Mouse (Mus musculus) liver, postnatal 0 days (tissue): ENCODE results near the gene Mettl26. TPM values are rescaled to one million over a fixed set of nuclear protein-coding genes. Genes with fewer than 3 reads are reported as not detected.

Experiments
- ATAC-seq: fragments of 200-750 bp; cut with Nextera tagmentation; 2 replicates; pipeline ENCODE4 v1.8.0; 2017; ENCODE audit warnings: mild to moderate bottlenecking, moderate library complexity
- DNase-seq: peaks from one replicate; pipeline ENCODE4 v3.0.0-alpha.2; 2016
- H3K27ac ChIP-seq: fragments of 300-500 bp; sonication (generic); 2 replicates; pipeline ENCODE4 v1.5.1; 2014; ENCODE audit warnings: antibody characterized with exemption, moderate library complexity, mild to moderate bottlenecking, low read depth
- H3K27me3 ChIP-seq: fragments of 300-500 bp; sonication (generic); 2 replicates; pipeline ENCODE4 v1.6.1; 2014; ENCODE audit warnings: low read length, control low read depth, mixed read lengths; ENCODE audit not compliant: insufficient read depth
- H3K36me3 ChIP-seq: fragments of 300-500 bp; sonication (generic); replicated peaks from 2 replicates; pipeline ENCODE4 v1.6.1; 2014; ENCODE audit warnings: mild to moderate bottlenecking, control low read depth, low read length, moderate library complexity, mixed read lengths; ENCODE audit not compliant: insufficient read depth
- H3K4me1 ChIP-seq: fragments of 300-500 bp; sonication (generic); 2 replicates; pipeline ENCODE4 v1.6.1; 2014; ENCODE audit warnings: antibody characterized with exemption, mild to moderate bottlenecking, control low read depth; ENCODE audit not compliant: insufficient read depth
- H3K4me2 ChIP-seq: fragments of 300-500 bp; sonication (generic); 2 replicates; pipeline ENCODE4 v1.6.1; 2014; ENCODE audit warnings: low read depth, mild to moderate bottlenecking, low read length, moderate library complexity, mixed read lengths
- H3K4me3 ChIP-seq: fragments of 300-500 bp; sonication (generic); 2 replicates; pipeline ENCODE4 v1.5.1; 2014; ENCODE audit warnings: low read depth, low read length
- H3K9ac ChIP-seq: fragments of 300-500 bp; sonication (generic); replicated peaks from 2 replicates; pipeline ENCODE4 v1.6.1; 2014; ENCODE audit warnings: mild to moderate bottlenecking, moderate library complexity
- H3K9me3 ChIP-seq: fragments of 300-500 bp; sonication (generic); 2 replicates; pipeline ENCODE4 v1.6.1; 2016; ENCODE audit warnings: mild to moderate bottlenecking, control low read depth, low read length, mixed read lengths
- CTCF ChIP-seq: sonication (generic); IDR thresholded peaks from 2 replicates; pipeline ENCODE4 v1.5.1; 2016; ENCODE audit warnings: antibody characterized with exemption, low read depth
- EP300 ChIP-seq: IDR thresholded peaks from 2 replicates; pipeline ENCODE4 v1.6.1; 2016; ENCODE audit warnings: antibody characterized with exemption, low read depth, mild to moderate bottlenecking
- WGBS: fragments of 180-500 bp; shearing (Covaris S2); extraction: QIAGEN DNeasy Blood & Tissue Kit; methylation state at CpG from one replicate; pipeline ENCODE4 v1.1.7; 2014; ENCODE audit not compliant: insufficient replicate concordance; 5-methylcytosine and 5-hydroxymethylcytosine counted together
- polyA plus RNA-seq: library from polyadenylated mRNA; unstranded; fragments of >200 nt; fragmentation: Nextera tagmentation; extraction: Ambion mirVana; gene quantifications from 2 replicates; pipeline ENCODE4 v1.2.1, GENCODE M21; 2015

Gene Mettl26
- polyA plus RNA-seq, 1 experiment from 2014 or later = 72.5 TPM

DNA sequence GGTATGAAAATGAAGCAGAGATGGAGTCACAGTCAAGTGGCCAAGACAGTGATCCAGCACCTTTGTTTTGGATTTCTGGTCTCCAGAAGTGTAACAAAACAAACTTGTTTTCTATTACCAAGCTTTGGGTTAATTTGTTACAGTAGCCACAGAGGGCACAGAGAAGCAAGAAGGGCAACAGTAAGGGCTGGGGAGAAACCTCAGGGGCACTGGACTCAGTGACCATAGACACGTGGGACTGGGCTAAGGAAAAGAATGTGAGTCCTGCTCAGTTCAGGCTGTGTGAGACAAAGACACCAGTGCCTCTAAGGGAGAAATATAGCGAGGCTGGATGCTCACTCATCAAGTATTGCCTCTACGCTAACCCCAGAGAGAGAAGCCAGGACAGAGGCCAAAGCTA lies 2.2 kb upstream of the Mettl26 start:
- ATAC-seq (no peak), DNase-seq (no peak)
- Histone ChIP-seq H3K36me3 (no peaks in the 10 kb centered on the region; the same call in 1 of the 2 replicates), H3K4me2 (no peak overlapping the region), H3K4me1 (peaks cover 35% of the 10 kb centered on the region), H3K27ac (no peak overlapping the region), H3K9ac (no peak overlapping the region), H3K9me3 (no peaks in the 10 kb centered on the region), H3K4me3 (no peak overlapping the region), H3K27me3 (no peaks in the 10 kb centered on the region)
- no peak for TF ChIP-seq CTCF
- no peak for TF ChIP-seq EP300
- 86% methylated on average over 3 of the region's 3 CpGs for WGBS

DNA sequence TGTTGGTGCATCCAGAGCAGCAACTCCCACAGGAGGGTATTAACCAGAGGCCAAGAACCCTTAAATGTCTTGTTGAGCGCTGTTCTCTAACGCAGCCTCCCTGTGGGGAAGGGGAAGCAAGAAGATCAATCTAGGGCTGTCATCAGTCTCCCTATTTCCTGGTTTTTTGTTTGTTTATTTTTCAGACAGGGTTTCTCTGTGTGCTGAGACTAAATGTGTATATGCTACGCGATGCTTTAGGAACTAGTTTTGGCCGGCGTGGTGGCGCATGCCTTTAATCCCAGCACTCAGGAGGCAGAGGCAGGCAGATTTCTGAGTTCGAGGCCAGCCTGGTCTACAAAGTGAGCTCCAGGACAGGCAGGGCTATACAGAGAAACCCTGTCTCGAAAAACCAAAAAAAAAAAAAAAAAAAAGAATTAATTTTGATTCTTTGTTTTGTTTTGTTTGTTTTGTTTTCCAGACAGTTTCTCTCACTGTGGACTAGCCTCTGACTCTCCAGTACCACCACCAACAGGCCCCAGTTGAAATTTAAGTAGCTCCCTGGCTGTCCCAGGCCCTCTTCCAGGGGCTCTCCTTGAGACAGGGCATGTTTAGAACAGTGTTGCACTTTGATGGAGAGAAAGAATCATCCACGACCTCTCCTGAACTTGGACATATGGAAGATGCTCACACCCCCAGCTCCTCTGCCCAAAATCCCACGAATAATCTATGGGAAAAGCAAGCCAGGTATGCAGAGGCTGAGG lies 1.3 kb upstream of the Mettl26 start:
- H3K27me3 ChIP-seq = no peaks in the 10 kb centered on the region
- TF ChIP-seq EP300 (no peak), CTCF (no peak)
- DNase-seq (no peak), ATAC-seq (no peak)
- H3K9me3 ChIP-seq = no peaks in the 10 kb centered on the region
- peak overlapping the region; percentile 69; the same call in 1 of the 2 replicates for H3K4me3 ChIP-seq
- peaks cover 4% of the 10 kb centered on the region for H3K36me3 ChIP-seq
- H3K4me1 ChIP-seq = peaks cover 28% of the 10 kb centered on the region
- H3K4me2 ChIP-seq = 0 out of 2 replicates have a peak overlapping the region, but pooled peaks have one; percentile 85
- H3K27ac ChIP-seq = no peak overlapping the region
- no peak overlapping the region for H3K9ac ChIP-seq
- WGBS = 70% methylated on average over 11 of the region's 11 CpGs

DNA sequence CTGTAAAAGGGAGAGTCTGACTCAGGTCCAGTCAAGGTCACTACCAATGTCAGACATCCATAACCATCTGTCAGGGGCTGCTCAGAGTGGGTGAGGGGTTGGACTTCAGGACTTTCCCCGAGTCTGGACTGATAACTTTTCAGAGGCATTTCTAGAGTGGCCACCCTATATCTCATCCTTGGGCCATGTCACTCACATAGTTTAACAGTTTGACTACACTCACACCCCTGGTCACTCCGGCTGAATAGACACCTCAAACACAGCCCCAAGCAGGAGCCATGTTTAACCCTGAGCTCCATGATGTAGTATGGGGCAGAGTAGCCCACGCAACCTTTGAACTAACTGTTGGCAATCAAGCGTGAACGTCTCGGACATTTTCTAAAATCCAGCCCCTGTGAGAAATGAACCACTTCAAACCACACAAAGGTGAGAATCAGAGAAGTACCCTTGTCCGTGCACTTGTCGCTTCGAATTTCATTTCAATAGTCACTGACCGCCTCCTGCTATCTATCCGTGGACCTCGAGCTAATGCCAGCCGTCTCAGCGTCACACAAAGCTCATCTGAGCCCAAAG lies 640 bp upstream of the Mettl26 start:
- no peaks in the 10 kb centered on the region for H3K27me3 ChIP-seq
- no peaks in the 10 kb centered on the region for H3K9me3 ChIP-seq
- TF ChIP-seq CTCF = no peak
- no peak for TF ChIP-seq EP300
- H3K4me2 ChIP-seq = peak overlapping the region; percentile 85
- peak overlapping the region; percentile 88 for H3K27ac ChIP-seq
- ATAC-seq (no peak), DNase-seq (no peak)
- H3K4me3 ChIP-seq = peak overlapping the region; percentile 69
- H3K9ac ChIP-seq = peak overlapping the region; percentile 64
- peaks cover 8% of the 10 kb centered on the region for H3K36me3 ChIP-seq
- WGBS = 8% methylated on average over 14 of the region's 14 CpGs
- peaks cover 22% of the 10 kb centered on the region for H3K4me1 ChIP-seq

GRCm38 (mm10) chr17:25875171-25876136 lies 580 bp downstream of the Mettl26 start:
- no peaks in the 10 kb centered on the region for H3K9me3 ChIP-seq
- peak; percentile 89 for ATAC-seq
- 1% methylated on average over 59 of the region's 59 CpGs for WGBS

GRCm38 (mm10) chr17:25876347-25876915 lies 1.6 kb downstream of the Mettl26 start:
- H3K27me3 ChIP-seq = no peaks in the 10 kb centered on the region
- no peak for TF ChIP-seq CTCF
- no peak for TF ChIP-seq EP300
- peak overlapping the region; percentile 88 for H3K27ac ChIP-seq
- peak overlapping the region; percentile 64 for H3K9ac ChIP-seq
- DNase-seq (peak; percentile 53), ATAC-seq (0 out of 2 replicates have a peak, but pooled peaks have one; percentile 20)
- H3K36me3 ChIP-seq = peaks cover 10% of the 10 kb centered on the region
- no peaks in the 10 kb centered on the region for H3K9me3 ChIP-seq
- H3K4me2 ChIP-seq = peak overlapping the region; percentile 85
- WGBS = 59% methylated on average over 10 of the region's 10 CpGs
- peaks cover 31% of the 10 kb centered on the region for H3K4me1 ChIP-seq
- H3K4me3 ChIP-seq = peak overlapping the region; percentile 69

More at GRCm38 (mm10) chr17:25875171-25876136, 580 bp downstream of the Mettl26 start:
- peak; percentile 90 for DNase-seq
- Histone ChIP-seq H3K27ac (peak overlapping the region; percentile 88), H3K27me3 (no peaks in the 10 kb centered on the region), H3K4me2 (peak overlapping the region; percentile 85), H3K4me1 (peaks cover 26% of the 10 kb centered on the region), H3K36me3 (peaks cover 10% of the 10 kb centered on the region), H3K9ac (peak overlapping the region; percentile 64), H3K4me3 (peak overlapping the region; percentile 69)
- TF ChIP-seq CTCF (no peak), EP300 (no peak)
